Mouse (Mus musculus): ENCODE results near the gene Clca1.
A peak's percentile ranks its signal among the peaks of the same experiment; 100 is the strongest.
"Not testable (repeated sequence)": the region's sequence is repeated elsewhere in the genome, so short reads cannot be mapped to it uniquely, and the experiment has no call there.

Clca1 gene

DNA sequence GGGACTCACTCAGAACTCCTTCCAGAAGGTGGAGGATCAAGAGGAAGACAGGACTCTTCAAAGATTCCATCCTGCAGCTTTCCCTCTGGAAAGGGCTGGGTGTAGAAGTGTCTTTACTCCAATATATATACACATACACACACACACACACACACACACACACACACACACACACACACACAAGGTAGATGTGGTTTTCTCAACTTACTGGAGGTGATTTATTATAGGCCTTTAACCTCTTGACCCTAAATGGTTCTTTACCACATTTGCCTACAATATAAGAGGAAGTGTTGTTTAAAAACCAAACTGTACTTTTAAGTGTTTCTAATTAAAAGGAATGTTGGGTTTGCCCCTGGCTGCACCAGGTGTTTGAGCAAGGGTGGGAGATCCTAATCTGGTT is at the start of gene Clca1:
TSS of gene Clca1 (minus strand) at position 101 of the 400 bp plus-strand sequence.
- no peak for DNase-seq (ENCODE audit: extremely low spot score, low read depth, low spot score)

DNA sequence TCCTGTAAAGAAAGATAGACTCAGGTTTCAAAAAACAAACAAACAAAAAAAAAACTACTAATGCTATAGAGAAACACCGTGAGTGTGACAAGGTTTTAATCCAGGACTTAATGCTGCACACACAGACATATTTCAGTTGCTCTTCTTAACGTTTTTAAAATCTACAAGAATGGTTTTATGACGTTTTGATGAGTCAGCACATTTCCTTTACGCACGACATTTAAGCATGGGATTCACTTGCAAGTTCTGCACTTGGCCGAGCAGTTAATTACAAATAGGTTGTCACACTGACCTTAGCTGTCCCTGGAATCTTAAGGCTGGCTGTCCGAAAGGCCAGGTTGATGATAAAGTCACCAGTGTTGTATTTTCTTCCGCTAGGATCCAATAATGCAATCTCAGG is 48.3 kb upstream of the Clca1 start:
- DNase-seq (ENCODE audit: extremely low spot score, low read depth, low spot score): no peak

DNA sequence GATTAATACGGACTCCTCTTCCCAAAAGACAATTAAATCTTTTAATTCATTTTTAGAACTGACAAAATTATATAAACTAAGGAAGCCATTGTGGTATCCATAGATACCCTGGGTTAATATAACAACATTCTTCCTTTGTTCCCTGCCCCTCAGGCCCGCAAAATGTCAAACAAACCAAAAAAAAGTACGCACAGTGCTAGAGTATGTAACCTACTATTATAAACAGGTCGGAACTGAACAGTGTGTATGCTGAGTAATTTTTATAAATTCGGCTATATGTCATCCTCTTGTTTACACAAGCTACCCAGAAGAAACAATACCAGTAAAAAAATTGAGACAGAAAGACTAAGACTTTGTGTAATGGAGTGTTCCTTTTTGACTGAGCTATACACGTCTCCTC is 45.8 kb upstream of the Clca1 start:
- DNase-seq (ENCODE audit: extremely low spot score, low read depth, low spot score): no peak

DNA sequence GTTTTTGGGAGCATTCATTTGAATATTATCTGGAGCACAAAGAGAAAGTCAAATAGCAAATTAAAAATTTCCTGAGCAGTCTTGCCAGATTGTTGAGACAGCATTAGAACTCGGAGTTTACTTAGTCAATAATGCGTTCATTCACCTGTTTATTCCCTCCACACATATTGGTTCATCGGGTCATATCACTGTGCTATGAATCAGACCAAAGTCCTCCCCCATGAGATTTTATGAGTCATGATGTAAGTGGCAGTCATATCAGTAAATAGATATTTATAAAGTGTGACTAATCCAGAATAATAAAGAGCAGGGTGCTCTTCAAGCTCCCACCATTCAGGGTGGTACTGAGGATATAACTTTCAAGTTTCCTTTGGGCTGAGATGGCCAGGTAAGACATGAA is 39.8 kb upstream of the Clca1 start:
- no peak for DNase-seq (ENCODE audit: extremely low spot score, low read depth, low spot score)

DNA sequence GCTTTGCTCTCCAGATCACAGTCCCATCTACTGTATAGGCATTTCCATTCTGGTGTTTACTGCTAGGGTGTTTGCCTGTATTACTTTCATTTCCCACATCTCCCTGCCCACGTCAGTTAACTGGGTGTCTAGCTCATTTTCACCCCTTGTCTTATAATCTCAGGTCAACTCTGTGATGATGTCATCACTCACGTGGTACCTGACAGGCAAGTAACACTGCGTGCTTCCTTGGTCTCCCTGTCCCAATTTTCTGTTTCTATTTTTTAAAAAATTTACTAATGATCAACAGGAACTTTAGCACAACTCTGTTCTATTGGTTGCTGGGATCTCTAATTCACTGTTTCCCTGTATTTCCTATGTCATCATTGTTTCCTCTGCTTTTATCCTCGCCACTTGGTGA is 36.4 kb upstream of the Clca1 start:
- DNase-seq (ENCODE audit: extremely low spot score, low read depth, low spot score): no peak

DNA sequence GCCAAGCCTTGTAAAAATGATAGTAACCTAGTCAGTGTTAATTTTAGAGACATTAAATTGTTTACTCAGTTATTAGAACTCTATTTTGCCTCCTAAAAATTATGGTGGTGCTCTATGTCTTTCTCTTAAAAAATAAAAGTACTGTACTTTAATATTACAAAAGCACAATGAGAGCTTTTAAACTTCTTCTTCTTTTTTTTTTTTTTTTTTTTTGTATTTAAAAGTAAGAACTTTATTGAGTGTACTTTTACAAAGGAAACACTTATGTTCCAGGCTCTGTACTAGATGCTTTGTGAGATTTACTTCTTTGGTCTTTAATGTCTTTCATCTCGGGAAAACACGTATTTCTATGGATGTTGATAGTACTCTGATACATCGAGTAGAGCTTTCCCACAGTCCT is 22.6 kb upstream of the Clca1 start:
- DNase-seq (ENCODE audit: extremely low spot score, low read depth, low spot score): not testable (repeated sequence)

DNA sequence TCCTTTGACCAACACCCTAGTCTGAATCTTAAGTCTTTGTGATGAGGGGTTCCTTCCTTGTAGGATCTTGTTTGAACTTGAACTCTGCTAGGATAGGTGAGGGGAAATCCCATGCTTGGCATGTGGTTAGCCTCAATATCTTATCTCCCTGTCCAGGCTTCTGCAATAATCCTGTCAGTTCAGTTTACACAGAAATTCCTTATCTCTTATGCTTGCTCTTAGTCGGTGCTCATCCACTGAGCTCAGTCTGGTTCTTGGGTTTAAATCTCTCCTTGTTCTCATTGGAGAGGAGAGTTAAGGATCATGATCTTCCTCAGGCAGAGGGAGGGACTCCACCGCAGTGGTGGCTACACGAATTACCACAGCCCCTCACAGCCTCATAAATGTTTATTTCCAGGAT is 17.2 kb upstream of the Clca1 start:
- no peak for DNase-seq (ENCODE audit: extremely low spot score, low read depth, low spot score)

DNA sequence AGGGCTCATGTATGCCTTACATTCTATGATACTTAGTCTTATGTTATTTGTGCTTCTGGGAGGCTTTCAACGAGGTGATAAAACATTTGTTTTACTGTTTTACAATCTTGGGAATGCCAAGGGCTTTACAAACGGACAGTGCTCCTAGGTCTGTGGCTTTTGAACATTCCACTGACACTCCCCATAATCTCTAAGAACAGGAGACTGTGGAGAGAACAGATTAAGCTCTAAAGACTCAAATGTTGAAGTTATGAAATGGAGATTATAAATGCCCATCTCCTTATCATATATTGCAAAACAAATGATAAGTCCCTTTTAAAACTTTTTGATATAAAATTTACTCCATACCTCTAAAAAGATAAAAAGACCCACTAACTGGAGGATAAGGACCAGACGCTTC is 6.2 kb upstream of the Clca1 start:
- no peak for DNase-seq (ENCODE audit: extremely low spot score, low read depth, low spot score)

DNA sequence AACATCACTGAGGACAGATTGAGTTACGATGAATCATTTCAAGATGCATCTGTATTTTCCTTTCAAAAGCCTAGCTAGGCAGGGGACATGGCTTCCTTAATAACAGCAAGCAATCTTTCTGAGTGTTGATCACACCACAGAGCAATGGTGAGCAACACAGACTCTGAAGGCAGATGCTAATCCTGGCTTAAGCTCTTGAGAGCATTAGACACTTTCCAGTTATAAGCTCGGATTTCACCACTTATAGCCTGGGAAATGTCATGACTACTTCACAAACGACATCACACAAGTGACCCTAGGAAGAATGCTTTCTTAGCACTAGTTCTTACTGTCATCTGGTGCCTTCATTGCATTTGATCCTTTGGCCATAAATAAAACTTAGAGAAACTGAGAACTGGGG is 4.5 kb downstream of the Clca1 start:
- no peak for DNase-seq (ENCODE audit: extremely low spot score, low read depth, low spot score)

DNA sequence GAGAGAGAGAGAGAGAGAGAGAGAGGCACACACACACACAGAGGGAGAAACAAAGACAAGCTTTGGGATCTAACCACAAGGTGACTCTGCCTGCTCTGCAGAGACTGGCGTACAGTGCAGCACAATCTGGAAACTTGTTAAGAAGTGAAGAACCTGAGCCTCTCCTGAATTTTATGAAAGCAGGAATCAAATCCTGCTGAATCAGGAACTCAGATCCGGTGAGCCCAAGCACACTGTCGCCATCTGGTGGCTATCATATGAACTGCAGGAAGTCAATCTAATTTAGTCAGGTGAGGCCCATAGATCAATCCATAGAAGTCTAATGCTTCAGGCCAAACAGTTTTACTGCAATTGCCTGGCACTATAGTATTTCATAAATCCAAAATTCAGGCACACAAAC is 5.8 kb downstream of the Clca1 start:
- peak; percentile 30 for DNase-seq (ENCODE audit: extremely low spot score, low read depth, low spot score)

DNA sequence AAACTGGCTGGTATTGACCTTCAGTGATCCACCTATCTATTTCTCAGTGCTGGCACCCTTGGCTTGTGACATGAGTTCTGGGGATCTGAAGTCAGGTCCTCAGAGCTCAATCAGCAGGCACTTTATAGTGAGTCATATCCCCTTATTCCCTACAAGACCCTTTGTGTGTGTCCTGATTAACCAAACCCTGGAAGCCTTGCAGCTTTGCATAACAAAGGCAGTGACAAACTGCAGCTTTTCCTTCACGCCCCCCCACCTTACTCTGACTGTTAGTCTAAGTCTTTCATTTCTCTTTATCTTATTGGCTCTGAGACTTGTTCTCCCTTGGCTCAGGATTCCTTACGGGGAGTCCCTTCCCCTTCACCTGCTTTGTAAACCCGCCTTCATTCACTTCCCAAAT is 14.8 kb downstream of the Clca1 start:
- no peak for DNase-seq (ENCODE audit: extremely low spot score, low read depth, low spot score)

DNA sequence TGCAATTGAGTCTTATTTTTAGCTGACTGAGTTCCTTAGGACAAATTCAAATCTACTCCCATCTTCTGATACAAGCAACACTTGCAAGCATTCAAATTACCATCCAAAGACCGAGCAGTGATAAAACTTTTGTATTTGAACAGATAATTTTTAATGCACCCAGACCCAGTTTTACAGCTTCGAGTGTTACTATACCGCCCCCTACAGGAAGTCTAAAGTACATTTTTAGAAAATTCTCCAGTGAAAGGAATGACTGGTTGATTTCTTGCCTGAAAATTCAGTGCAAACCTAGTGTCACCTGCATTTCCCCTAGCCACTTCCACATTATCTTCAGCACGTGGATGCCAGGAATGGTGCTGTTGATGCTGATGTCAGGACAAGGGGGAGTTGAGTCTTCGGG is 28.2 kb downstream of the Clca1 start:
- no peak for DNase-seq (ENCODE audit: extremely low spot score, low read depth, low spot score)

DNA sequence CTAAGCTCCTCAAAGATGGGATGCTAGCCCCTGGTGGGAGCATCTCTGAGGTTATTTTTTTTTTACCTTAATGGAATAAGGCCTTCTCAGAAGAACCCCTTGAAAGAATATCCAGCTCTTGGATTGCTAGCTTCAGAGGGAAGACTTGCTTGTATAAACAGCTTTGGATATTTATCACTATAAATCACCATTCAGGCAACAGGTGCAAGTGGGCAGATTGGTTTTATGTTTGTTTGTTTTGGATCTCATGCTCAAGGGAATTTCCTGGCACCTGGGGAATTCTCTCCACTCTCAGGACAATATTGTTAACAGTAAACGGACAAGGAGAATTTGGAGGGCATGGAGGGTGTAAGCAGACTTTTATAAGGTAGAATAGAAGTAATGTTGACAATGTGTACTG is 31.7 kb downstream of the Clca1 start:
- no peak for DNase-seq (ENCODE audit: extremely low spot score, low read depth, low spot score)

DNA sequence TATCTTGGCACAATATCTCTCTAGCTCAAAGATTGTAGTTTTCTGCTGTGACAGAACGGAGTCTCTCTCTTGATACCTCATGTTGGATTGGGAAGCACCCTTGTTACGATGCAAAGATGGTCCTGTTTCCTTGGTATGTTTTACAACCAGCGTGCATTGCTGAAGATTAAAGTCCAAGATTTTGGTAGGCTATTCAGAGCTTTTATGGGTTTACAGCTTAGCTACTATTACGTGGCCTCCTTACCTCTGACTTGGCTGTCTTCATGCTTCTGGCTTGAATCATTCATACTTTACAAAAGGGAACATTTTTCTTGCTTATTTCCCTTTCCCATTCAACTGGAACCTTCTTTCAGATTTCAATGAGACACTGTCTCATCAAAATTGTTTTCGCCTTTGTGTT is 39.5 kb downstream of the Clca1 start:
- DNase-seq (ENCODE audit: extremely low spot score, low read depth, low spot score): no peak

DNA sequence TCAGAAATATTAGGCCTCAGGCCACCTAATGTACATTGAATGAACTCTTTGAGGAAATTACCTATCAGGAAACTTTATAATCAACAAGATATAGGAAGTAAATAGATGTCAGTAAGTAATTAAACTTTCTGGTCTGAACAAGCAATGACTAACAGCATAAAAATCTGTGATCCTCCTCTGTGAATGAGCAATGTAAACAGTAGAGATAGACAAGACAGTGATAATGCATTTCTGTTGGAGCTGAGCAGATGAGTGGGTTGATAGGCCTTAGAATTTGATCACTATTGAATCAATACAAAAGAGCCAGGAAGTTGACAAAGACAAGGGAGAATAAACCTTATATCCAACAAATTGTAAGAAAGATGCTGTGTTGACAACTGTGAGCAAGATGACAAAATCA is 40.0 kb downstream of the Clca1 start:
- DNase-seq (ENCODE audit: extremely low spot score, low read depth, low spot score): no peak

DNA sequence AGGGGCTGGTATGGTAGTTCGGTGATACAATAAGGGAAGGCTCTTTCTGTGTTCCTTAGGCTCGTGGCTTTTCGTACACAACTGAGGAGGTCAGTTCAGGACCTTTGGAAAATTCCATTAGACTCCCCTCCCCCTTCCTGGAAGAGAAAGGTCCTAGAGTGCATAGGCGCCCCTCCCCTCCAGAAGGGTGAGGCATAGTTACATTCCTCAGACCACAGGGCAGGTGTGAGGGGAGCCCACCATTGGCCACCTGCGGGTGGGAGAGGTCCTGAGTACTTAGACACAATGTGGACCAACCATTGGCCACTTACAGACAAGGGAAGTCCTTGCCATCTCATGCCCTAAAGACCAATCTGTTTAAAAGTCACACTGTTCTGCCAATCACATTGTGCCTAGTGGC is 46.7 kb downstream of the Clca1 start:
- no peak for DNase-seq (ENCODE audit: extremely low spot score, low read depth, low spot score)

DNA sequence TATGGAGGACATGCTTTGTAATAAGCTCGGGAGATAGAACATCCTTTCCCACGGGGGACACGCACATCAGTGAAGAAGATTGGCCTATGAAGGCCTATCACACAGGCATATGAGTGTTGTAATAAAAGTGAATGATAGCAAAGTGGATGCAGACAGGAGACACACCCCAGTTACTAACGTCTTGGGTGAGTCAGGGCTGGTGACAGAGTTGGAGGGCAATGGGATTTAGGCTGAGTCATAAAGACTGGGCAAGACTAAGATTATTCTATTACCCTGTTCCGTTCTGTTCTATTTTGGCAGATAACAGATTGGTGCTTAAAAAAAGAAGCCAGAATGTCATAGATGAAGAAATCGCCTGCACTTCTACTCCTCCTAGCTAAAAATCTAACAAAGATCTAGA is 52.0 kb downstream of the Clca1 start:
- DNase-seq (ENCODE audit: extremely low spot score, low read depth, low spot score): no peak

DNA sequence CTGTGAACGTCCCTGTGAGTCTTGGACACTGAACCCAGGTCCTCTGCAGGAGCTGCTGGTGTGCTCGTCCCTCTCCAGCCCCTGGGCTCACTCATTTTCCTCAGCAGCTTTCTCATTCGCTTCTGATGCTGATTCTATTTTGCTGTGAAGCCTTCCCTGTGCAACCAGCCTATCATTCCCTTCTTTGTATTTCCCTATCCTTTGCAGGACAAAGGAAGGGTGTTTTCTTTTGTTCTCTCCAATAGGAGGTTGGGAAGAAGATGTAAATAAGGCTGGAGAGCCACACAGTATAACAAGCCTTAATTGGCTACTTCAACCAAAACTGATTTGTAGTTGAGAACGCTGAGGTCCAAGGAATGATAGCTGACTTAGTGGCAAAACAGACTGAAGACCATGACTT is 54.9 kb downstream of the Clca1 start:
- no peak for DNase-seq (ENCODE audit: extremely low spot score, low read depth, low spot score)

DNA sequence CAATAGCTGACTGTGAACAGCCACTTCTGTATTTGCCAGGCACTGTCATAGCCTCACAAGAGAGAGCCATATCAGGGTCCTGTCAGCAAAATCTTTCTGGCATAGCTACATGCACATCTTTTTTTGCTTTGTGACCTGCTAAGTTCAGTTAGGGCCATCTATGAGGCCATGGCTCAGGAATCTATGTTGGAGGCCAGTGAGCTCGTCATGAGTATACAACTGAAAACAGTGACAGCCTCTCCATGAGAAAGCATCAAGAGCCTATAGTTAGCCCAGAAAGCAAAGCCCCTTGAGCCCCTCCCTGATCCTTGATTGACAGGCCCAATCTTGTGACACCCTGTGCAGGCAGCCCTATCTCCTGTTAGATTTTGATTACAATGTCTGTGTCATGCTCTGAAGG is 56.5 kb downstream of the Clca1 start:
- DNase-seq (ENCODE audit: extremely low spot score, low read depth, low spot score): no peak

DNA sequence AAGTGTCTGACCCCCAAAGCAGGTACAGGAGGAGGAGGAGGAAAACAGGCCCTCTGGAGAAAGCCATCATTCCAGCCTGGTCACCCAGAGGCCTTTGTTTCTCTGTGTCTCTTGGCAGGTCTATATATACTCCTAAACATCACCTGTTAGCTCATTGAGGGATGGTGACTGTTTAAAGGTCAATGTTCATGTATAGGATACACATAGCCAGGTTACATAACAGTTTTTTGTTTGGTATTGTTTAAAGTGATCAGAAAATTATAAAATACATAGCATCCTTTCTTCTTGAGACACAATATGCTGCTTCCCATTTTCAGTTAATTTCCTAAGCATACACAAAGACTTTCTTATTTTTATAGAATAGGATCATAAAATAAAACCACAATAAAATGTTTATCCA is 57.6 kb downstream of the Clca1 start, which contains the start of gene Clca4a:
TSS of gene Clca4a (minus strand) at position 101 of the 400 bp plus-strand sequence.
- DNase-seq (ENCODE audit: extremely low spot score, low read depth, low spot score): no peak

DNA sequence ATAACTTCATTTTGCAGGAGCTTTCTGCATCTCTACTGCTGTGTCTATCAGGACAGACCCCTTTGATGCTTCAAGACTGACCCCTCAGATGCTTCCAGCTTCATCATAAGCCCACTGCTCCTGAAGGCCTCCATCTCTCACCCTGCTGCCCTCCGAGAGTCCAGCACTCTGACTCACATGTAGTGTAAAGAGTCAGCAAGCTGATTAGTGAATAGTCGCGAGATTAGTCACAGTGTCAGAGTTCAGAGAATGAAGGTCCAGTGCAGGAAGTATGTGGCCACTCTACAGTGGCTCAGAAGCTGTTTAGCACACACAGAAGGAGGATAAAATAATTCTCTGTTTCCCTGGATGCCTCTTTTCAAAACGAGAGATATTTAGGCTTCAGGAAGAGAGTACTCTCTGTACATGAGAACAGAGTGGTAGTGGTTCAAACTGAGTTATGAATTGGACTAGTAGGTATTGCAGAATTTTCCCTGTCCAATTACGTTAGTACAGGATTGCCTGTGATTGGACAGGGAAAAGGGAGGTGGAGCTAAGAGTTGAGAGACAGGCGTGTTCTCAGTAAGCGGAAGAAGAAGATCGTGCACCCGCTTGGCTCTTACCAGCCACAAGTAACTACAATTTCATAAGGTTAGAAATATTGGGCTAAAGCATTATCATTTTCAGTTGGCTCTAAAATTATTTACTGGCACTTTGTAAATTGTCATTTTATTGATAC is 60.9 kb downstream of the Clca1 start:
- no peak for DNase-seq (ENCODE audit: extremely low spot score, low read depth, low spot score)

DNA sequence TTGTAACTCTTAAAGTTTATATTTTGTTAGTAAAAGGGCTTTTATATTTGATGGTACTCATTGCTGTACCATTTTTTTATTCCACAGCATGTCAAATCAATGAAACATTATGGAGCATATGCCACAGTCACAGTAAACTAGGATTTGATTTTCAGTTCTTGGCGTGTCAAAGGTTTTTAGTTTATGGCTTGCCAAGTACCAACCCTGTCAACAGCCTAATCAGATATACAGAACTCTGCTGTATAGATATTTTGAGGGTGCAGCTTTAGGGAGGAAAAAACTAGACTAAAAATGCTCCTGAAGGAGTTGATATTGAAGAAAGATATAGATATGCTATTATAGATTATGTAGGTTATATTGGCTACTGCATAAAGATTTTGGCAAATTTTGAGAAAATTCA is 62.8 kb downstream of the Clca1 start:
- no peak for DNase-seq (ENCODE audit: extremely low spot score, low read depth, low spot score)

DNA sequence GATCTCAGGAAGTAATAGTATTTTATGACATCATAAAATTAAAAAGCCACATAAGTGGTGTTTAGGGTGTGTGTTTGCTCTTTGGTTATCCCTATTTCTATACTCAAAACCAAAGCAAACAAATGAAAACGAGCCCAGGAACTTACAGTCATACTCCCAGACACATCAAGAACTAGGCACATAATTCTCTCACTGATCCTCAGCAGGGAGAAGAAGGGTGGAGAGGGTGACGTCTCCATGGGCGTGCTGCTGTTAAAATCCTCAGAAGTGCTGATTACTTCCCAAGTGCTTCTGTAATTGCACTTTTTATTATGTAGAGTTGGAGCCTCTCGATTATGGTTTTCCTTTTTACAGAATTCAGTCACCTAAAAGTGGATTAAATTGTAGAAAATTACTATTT is 66.5 kb downstream of the Clca1 start:
- no peak for DNase-seq (ENCODE audit: extremely low spot score, low read depth, low spot score)
